Mouse (Mus musculus) induced T-regulatory cell, adult 2 months (primary cell): ENCODE data around the gene Gnat1.

Experiments
- DNase-seq: peaks from one replicate; pipeline ENCODE4 v3.0.0-alpha.2; 2012; ENCODE audit warnings: low read depth

Gnat1 gene

DNA sequence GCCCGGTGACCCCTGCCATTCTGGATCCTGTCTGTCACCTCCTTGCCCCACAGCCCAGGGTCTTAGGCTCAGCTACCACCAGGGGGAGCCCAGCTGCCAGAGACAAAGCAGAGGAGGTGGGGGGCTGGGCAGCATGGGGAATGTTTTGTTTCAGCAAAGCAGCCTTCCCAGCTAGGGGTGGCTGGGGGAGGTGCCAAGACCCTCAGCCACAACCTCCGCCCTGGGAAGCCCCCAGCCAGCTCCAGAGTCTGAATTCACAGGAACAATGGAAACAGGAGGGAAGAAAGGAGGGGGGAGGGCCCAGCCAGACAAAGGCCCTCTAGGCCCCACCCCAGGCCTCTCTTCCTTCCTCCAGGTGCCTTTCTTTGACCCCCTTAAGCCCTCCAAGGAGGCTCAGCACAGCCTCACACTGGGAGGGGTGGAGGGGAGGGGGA is 52.7 kb downstream of the Gnat1 start:
- peak; percentile 90 for DNase-seq

GRCm38 (mm10) chr9:107626158-107626843 is 53.2 kb downstream of the Gnat1 start:
- DNase-seq, result no peak

DNA sequence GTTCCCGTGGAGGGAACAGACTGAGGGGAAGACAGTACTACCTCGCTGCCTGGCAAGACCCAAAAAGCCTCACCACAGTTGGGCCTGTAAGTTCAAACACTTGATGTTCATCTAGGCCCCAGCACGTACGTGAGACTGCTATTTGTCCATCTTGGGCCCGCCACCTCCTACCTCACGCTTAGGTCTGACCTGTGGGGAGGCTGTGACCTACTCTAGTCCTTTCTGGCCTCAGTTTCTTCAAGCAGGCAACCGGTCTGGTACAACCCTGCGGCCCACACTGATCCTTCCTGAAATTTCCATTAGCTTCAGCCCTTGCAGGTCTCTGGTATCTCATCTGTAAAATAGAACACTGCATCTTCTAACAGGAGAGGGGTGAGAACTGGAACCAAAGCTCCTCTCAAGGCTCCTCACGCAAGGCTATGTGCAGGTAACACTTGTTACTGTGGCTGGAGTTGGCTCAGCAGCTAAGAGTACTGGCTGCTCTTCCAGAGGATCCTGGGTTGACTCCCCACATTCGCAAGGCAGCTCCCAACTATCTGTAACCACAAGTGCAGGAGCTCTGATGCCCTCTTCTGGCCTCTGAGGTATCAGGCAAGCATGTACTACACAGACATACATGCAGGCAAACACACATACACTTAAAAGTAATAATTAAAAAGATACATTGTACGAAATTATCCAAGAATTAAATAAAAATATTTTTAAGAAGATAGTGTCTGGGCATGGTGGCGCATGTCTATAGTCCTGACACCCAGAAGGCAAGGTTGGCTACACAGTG is 54.0 kb downstream of the Gnat1 start:
- no peak for DNase-seq

- DNase-seq, result no peak
These were observed 54.6 kb downstream of the Gnat1 start for GRCm38 (mm10) chr9:107624951-107625350.

- peak; percentile 85 for DNase-seq
These were observed 55.0 kb downstream of the Gnat1 start for GRCm38 (mm10) chr9:107624539-107624938.
